Mouse (Mus musculus) kidney, adult 8-10 months (tissue): ENCODE measurements at regions not wholly inside any gene's neighbourhood (a gene's known extent, or its start where the extent isn't known, plus 50 kb on each side); places are given as distances from the start of the nearest gene placed in this dataset.

Experiments
- DNase-seq, 2 experiments: peaks; one replicate each; pipeline ENCODE4 v3.0.0; 2022

DNA sequence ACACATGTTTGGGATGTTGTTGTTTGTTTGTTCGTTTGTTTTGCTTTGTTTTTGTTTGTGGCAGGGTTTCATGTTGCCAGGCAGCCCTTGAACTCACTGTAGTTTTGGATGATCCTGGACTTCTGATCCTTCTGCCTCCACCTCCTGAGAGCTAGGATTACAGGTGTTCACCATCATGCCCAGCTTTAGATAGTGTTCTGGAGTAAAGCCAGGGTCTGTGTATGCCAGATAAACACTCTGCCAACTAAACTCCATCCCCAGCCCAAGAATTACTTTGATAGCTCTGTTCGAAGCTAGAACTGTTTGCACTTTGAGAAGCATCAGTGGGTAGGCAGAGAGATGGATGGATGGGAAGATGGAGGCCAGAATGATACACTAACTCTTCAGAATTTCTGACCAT is 368.0 kb upstream of the Gm10306 start:
- no peak for DNase-seq

DNA sequence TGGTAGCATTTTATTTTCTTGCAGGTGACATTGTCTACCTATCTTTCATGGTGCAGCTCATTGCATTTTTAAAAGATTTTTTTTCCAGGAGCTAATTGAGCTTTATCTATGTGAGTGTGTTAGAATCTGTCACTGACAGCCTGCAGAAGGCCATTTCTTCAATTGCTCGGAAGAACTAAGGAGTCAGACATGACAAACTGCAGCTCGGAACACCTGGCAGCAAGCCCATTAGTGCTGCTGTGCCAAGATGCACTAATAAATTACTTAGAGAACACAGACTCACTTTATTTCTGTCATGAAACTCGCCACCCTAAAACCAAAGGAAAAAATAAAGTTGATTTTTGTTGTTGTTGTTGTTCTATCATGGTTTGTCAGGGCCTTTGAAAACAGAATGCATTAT is 367.5 kb upstream of the Gm10306 start:
- peak; percentile 44 to 72 for DNase-seq

DNA sequence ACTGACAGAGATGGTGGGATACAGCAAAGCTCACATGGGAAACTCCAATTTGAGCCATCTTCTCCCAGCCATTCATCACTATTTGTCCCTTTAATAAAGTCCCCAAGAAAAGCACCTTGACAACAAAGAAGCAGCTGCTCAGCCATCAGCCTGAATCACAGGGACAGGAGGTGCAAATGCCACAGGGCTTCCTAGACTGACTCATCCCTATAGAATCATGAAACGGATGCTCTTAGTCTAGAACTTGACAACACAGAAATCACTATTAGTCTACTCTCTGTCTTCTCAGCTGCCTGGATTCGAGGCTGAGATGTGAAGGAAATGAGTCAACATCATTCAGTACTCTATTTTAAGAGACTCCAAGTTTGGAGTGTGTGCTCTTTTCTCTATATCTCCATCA is 365.4 kb upstream of the Gm10306 start:
- no peak for DNase-seq

- no peak for DNase-seq
Observed at GRCm38 (mm10) chr4:94216265-94216664, 340.1 kb upstream of the Gm10306 start.

GRCm38 (mm10) chr4:94235650-94236206 is 320.6 kb upstream of the Gm10306 start:
- DNase-seq = no peak

- DNase-seq = no peak
Observed at GRCm38 (mm10) chr4:94256026-94256425, 300.3 kb upstream of the Gm10306 start.

GRCm38 (mm10) chr4:94261136-94261535 is 295.2 kb upstream of the Gm10306 start:
- DNase-seq = no peak

- DNase-seq = no peak
Observed at GRCm38 (mm10) chr4:94281732-94282131, 274.6 kb upstream of the Gm10306 start.

- no peak for DNase-seq
Observed at GRCm38 (mm10) chr4:94292150-94292549, 264.2 kb upstream of the Gm10306 start.

DNA sequence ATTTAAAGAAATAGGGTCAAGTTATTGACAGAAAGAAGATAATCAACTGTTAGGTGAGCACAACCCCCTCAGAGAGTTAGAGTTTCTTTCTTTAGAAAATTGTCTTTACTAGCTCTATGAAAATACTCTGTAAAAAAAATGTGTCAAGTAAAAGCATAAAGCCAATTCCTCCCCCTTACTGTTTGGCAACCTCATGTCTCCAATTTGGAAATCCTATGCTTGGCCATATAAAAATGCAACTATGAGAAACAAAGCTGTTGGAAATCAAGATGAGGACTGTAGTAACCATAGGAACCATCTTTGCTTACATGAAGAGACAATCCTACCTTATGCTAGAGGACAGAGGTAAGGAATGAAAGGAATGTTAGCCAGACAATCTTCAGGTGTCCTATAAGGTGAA is 239.0 kb upstream of the Gm10306 start:
- DNase-seq = no peak

- no peak for DNase-seq
Observed at GRCm38 (mm10) chr4:94326759-94327158, 229.6 kb upstream of the Gm10306 start.

DNA sequence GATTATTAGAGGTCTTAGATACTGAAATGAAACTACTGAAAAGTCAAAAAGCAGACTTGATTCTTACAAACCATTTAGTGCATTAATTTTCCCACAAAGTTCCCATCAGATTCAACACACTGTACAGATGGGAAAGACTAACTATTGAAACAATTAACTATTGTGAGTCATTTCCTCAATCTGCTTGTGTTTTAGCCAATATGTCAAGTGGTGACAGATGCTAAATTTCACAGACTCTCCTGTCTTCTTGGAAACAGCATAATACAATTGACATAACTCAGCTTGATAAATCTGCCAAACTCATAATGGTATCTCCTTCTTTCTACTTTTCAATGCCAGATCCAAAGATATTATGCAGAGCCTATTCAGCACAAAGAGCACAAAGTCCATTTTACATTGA is 213.0 kb upstream of the Gm10306 start:
- DNase-seq = no peak

GRCm38 (mm10) chr4:94349273-94349672 is 207.1 kb upstream of the Gm10306 start:
- DNase-seq = no peak

- no peak for DNase-seq
Observed at GRCm38 (mm10) chr4:94356982-94357381, 199.4 kb upstream of the Gm10306 start.

DNA sequence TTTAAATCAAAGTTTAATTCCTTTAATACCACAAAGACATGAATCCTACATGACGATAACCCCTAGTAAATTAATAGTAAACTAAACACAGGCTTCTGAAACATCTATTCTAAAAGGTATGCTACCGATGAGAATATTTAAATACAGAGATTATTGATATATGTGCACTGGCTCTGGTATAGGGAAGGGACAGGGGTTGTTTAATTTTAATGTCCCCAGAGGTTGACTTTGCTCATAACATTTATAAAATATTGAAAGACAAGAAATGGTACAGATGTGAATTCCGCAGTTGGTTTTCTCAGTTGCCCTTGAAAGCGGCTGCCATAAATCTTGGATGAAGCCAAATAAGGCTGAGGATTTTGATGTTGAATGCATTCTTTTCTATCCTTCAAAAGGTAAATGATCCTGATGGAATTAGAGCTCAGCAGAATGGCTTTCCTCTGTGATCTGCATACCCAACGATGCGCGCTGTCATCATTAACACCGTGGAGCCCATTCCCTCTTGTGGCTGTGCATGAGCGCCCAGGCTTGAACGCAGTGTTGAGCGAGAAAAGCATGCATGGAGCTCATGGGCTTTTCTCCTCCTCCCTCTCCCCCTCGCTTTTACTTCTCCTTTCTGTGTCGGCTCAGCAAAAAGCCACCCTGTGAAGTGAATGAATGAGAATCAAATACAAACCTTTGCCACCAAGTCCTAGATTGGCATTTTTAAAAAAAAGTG is 195.4 kb upstream of the Gm10306 start:
- no peak for DNase-seq

GRCm38 (mm10) chr4:94361528-94362217 is 194.7 kb upstream of the Gm10306 start:
- no peak for DNase-seq

DNA sequence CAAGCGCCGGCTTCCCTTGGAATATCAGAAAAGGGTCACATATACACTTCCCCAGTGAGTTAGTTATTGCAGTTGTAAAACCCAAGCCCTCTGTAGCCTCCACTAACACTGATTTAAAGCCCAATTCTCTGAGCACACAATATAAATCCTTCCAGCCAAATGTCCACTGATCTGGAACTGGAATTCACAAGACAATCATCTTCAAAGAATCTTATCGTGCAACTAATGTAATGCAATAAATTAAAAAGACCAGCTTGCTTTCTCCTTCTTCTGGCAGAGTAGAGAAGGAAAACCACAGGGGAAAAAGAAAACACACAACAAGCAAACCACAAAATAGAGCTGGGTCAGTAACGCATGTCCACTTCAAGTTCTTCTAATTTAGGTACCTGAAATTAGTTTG is 191.0 kb upstream of the Gm10306 start:
- no peak for DNase-seq

DNA sequence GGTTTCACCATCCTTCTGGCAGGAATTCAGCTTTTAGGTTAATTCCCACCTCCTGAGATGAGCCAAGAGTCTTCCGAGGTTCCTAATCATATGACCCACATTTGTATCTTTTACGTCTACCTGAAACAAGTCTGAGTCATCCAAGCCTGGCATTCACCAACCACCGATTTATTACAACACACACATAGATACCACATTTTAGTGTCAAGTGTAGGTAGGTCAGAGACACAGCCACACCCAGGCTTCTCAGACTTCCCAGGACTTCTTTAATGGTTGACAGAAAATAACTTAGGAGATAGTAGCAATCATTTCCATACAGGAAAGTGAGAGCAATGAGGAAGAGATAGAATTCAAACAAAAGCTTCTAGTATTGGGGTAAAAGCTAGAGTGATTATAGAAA is 189.2 kb upstream of the Gm10306 start:
- DNase-seq = no peak

DNA sequence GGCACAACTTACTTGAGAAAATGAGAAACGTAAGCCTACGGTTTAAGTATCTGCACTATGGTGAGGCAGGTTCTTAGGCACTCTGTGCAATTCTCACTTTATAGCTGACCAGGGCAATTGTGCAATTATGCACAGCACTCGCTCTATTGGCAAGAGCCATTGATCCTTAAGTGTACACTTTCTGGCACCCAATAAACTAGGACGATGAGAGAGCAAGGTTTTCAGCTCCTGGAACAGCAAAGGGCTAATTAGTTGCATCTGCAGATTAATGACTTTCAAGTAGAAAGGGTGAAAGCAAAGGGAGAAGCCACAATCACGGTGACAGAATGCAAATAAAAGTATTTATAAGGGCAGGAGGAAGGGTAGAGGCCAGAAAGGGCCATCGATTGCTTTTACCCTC is 185.4 kb upstream of the Gm10306 start:
- DNase-seq = no peak

DNA sequence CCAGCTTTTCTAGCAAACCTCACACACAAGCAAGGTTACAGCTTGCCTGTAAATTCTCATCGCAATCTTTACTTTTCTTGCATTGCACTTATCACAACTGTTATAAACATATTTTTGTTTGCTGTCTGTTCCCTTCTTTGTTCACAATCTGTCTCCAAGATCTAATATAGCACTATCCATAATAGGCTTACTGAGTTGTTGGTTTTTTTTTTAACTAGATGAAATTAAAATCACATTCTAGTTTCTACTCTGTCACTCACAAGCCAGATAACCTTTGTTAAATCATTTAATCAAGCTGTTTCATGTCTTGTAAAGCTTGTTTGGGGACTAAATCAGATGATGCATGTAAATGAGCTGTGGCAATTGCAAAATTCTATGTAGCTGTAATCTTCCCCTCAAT is 180.1 kb upstream of the Gm10306 start:
- DNase-seq = no peak

GRCm38 (mm10) chr4:94385703-94386102 is 170.6 kb upstream of the Gm10306 start:
- DNase-seq = no peak

DNA sequence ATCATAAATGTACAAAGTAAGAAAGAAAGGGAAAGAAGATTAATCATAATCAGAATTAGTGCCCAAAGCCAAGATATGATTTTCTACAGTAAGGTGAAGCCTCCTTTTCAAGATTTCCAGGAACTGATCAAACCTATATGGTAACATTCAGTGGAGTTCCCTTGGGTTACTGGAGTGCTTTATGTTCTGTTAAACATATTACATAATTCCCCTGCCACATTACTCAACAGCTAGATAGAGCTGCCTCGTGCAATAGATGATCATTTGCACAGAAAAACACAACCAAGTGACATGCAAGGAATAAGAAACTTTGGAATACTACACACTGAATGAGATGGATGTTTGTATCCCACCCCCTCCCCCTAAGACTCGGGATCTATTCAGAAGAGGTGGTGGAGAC is 168.0 kb upstream of the Gm10306 start:
- DNase-seq = no peak

DNA sequence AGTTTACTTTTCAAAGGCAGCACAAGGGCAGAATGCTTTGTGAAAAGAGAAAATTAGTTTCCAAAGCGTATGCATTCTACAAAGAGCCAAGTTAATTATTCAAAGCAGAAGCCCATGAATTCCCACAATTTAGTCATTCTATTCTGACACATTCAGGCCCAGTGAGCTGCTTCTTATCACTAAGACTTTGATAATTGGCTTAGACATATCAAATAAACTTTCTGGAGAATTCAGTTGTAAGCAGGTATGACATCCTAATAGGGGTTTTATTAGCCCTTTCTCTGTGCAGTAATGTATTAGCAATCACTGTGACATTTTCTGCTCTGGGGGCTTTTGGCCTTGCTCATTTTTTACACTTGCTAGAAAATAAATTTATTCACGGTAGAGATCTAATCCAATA is 161.9 kb upstream of the Gm10306 start:
- DNase-seq = no peak

DNA sequence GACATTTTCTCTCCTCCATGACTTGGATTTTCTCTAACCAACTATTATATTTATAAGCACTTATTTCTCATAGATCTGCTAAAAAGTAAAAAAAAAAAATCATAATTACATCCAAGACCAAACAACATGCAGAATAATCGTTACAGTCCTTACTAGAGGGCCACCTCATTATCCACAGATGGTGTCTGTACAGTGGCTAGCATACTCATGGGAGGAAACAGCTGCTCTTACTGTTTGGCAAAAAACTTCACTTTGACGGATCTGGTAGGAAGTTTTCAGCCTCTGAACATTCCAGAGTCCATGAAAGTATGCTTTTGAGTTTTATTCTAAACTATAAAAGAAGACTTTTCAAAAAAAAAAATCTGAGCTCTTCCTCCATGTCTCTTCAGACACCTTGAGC is 159.1 kb upstream of the Gm10306 start:
- no peak for DNase-seq

DNA sequence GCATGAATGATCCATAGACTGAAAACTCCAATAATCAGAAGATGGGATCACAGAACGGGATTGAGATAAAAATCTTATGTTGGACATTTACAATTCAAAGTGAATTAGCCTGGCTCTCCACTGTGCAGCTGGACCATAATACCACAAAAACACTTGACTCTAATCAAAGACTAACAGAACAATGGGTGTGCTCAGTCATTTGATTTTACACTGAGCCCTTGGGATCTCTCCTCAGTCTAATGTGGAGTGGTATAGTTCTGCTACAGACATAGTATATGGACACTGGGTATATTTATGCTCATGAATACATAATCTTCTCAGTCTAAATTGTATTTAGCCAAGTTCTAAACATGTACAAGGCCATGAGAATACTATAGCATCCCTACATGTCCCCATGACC is 149.4 kb upstream of the Gm10306 start:
- DNase-seq = no peak
